In genomic region chr3:131466371-131466770, GRCm38 (mm10) we compare ENCODE assay signal across 21 mouse cellular contexts. TPM values are rescaled to one million over a fixed set of nuclear protein-coding genes. Genes with fewer than 3 reads are reported as not detected.
DNase-seq lines count a peak whose midpoint lies in the region; ATAC-seq lines count a peak whose summit lies in the region.
"Had no signal": no experiment of that assay in that cellular context is flagged by ENCODE, and none has a peak within 500 bp of the region (broad histone marks: within the 10 kb centered on the region; RNA-seq: fewer than 3 reads in every experiment).

No protein-coding gene starts in this region.

- no peak overlapping the region for H3K9ac ChIP-seq in liver, embryonic 16.5 days (ENCODE audit: low read depth, low read length)
- no peak overlapping the region for H3K9ac ChIP-seq in liver, embryonic 12.5 days
- H3K9ac ChIP-seq in hindbrain, embryonic 12.5 days = no peak overlapping the region
- H3K9ac ChIP-seq: liver, embryonic 13.5 days; midbrain, embryonic 12.5 days; neural tube, embryonic 12.5 days had no signal

- 59% methylated on average over 6 of the region's 6 CpGs for WGBS in liver, embryonic 16.5 days (ENCODE audit: insufficient replicate concordance)
- 68% methylated on average over 6 of the region's 6 CpGs for WGBS in liver, embryonic 12.5 days (ENCODE audit: insufficient replicate concordance)
- WGBS in hindbrain, embryonic 12.5 days = 94% methylated on average over 6 of the region's 6 CpGs

- DNase-seq in heart, adult 11 months = peak; percentile 76
- DNase-seq in heart, postnatal 10 days = no peak
- DNase-seq in monocyte, adult 2 months (ENCODE audit: low read depth in 1 of 2, low spot score in 2 of 2) = peak; percentile 12 to 34
- DNase-seq: adrenal gland, postnatal 10 days; cerebellum, adult 8-10 months; cerebellum, postnatal 36 days; kidney, postnatal 25 days; layer of hippocampus, postnatal 36 days; liver, embryonic 13.5 days; thymus, postnatal 25 days had no signal

- H3K4me3 ChIP-seq in liver, embryonic 16.5 days (ENCODE audit: low read depth, low read length) = no peak overlapping the region
- no peak overlapping the region for H3K4me3 ChIP-seq in liver, embryonic 12.5 days
- H3K4me3 ChIP-seq in hindbrain, embryonic 12.5 days = no peak overlapping the region
- H3K4me3 ChIP-seq: hindbrain, embryonic 10.5 days; liver, embryonic 13.5 days; midbrain, embryonic 12.5 days; neural tube, embryonic 12.5 days had no signal

- peak overlapping the region; percentile 10; the same call in 1 of the 2 replicates for H3K27ac ChIP-seq in liver, embryonic 16.5 days (ENCODE audit: low read length)
- no peak overlapping the region for H3K27ac ChIP-seq in liver, embryonic 12.5 days
- no peak overlapping the region for H3K27ac ChIP-seq in hindbrain, embryonic 12.5 days
- H3K27ac ChIP-seq: hindbrain, embryonic 10.5 days; hindbrain, postnatal 0 days; liver, embryonic 13.5 days; midbrain, embryonic 12.5 days; neural tube, embryonic 12.5 days had no signal

- H3K4me2 ChIP-seq in liver, embryonic 16.5 days (ENCODE audit: low read depth, low read length) = no peak overlapping the region
- H3K4me2 ChIP-seq in liver, embryonic 12.5 days = no peak overlapping the region
- no peak overlapping the region for H3K4me2 ChIP-seq in hindbrain, embryonic 12.5 days (replicated peaks)
- H3K4me2 ChIP-seq: heart, embryonic 11.5 days; liver, embryonic 13.5 days; midbrain, embryonic 12.5 days; neural tube, embryonic 12.5 days had no signal

- H3K36me3 ChIP-seq in liver, embryonic 16.5 days (ENCODE audit: control insufficient read depth, insufficient read depth) = no peaks in the 10 kb centered on the region
- H3K36me3 ChIP-seq in liver, embryonic 12.5 days = no peaks in the 10 kb centered on the region
- no peaks in the 10 kb centered on the region for H3K36me3 ChIP-seq in hindbrain, embryonic 12.5 days
- H3K36me3 ChIP-seq: hindbrain, embryonic 10.5 days; liver, embryonic 13.5 days; midbrain, embryonic 12.5 days; neural tube, embryonic 12.5 days had no signal

- H3K4me1 ChIP-seq in liver, embryonic 16.5 days (ENCODE audit: control insufficient read depth, low read depth, low read length) = no peaks in the 10 kb centered on the region
- no peaks in the 10 kb centered on the region; the same call in 1 of the 2 replicates for H3K4me1 ChIP-seq in liver, embryonic 12.5 days
- peaks cover 8% of the 10 kb centered on the region for H3K4me1 ChIP-seq in hindbrain, embryonic 12.5 days

- ATAC-seq in liver, embryonic 16.5 days (ENCODE audit: low read depth) = no peak; the same call in 1 of the 2 replicates
- no peak for ATAC-seq in liver, embryonic 12.5 days
- ATAC-seq in monocyte, adult 5-6 weeks (replicated peaks; ENCODE audit: insufficient number of reproducible peaks, low FRiP score, low TSS enrichment, poor library complexity, severe bottlenecking) = no peak
- no peak for ATAC-seq in hindbrain, embryonic 12.5 days (ENCODE audit: low FRiP score)
- ATAC-seq: forebrain, embryonic 14.5 days; hindbrain, postnatal 0 days; intestine, embryonic 16.5 days had no signal

- H3K27me3 ChIP-seq in liver, embryonic 16.5 days (ENCODE audit: control insufficient read depth, insufficient read depth, low read depth, low read length) = no peaks in the 10 kb centered on the region
- H3K27me3 ChIP-seq in liver, embryonic 12.5 days (replicated peaks) = no peaks in the 10 kb centered on the region
- no peaks in the 10 kb centered on the region for H3K27me3 ChIP-seq in hindbrain, embryonic 12.5 days
- H3K27me3 ChIP-seq: liver, embryonic 13.5 days; midbrain, embryonic 12.5 days; neural tube, embryonic 12.5 days had no signal

- no peaks in the 10 kb centered on the region for H3K9me3 ChIP-seq in liver, embryonic 16.5 days (replicated peaks; ENCODE audit: control insufficient read depth, low read length)
- no peaks in the 10 kb centered on the region for H3K9me3 ChIP-seq in liver, embryonic 12.5 days (replicated peaks)
- H3K9me3 ChIP-seq in hindbrain, embryonic 12.5 days (replicated peaks) = no peaks in the 10 kb centered on the region
- H3K9me3 ChIP-seq: hindbrain, embryonic 10.5 days; liver, embryonic 13.5 days; midbrain, embryonic 12.5 days; neural tube, embryonic 12.5 days had no signal

- intact Hi-C loops in heart, postnatal 10 days (cut with DNase I) = no loop called here

RNA-seq across cellular contexts. Expression of gene Sgms2, which starts 24.8 kb away (rescaled TPM):
- total RNA-seq in heart, postnatal 10 days (2021) = 1 to 10 TPM; 4.3 to 6.2 TPM
- polyA plus RNA-seq in liver, embryonic 16.5 days (2015; fragmentation: Nextera tagmentation; extraction: Ambion mirVana) = 4.8 and 4.9 TPM in 2 replicates
- 2.0 and 2.3 TPM in 2 replicates for polyA plus RNA-seq in liver, embryonic 12.5 days (2016; fragmentation: Nextera tagmentation; extraction: Ambion mirVana)
- total RNA-seq in monocyte, adult 5-6 weeks (2017) = 1.2 to 15.8 TPM (median 3.8 TPM) in 3 replicates
- 1.9 and 3.6 TPM in 2 replicates for polyA plus RNA-seq in hindbrain, embryonic 12.5 days (2016; fragmentation: Nextera tagmentation; extraction: Ambion mirVana)

Comparison
In these comparisons a context has a peak if more than half of its experiments do, and no peak if none do; other contexts are left out.
1. DNase-seq: peak in heart, adult 11 months (single experiment) and monocyte, adult 2 months (2 of 2); none in heart, postnatal 10 days (0 of 2).